Mouse (Mus musculus) kidney, postnatal 4 days (tissue): Measurements from ENCODE around the gene Slc31a1.
A peak's percentile ranks its signal among the peaks of the same experiment; 100 is the strongest.

ENCODE experiments used
- DNase-seq, 2 experiments: peaks; one replicate each; pipeline ENCODE4 v3.0.0; 2021; ENCODE audit warnings: mixed read lengths in 2 of 2

The Slc31a1 gene

DNA sequence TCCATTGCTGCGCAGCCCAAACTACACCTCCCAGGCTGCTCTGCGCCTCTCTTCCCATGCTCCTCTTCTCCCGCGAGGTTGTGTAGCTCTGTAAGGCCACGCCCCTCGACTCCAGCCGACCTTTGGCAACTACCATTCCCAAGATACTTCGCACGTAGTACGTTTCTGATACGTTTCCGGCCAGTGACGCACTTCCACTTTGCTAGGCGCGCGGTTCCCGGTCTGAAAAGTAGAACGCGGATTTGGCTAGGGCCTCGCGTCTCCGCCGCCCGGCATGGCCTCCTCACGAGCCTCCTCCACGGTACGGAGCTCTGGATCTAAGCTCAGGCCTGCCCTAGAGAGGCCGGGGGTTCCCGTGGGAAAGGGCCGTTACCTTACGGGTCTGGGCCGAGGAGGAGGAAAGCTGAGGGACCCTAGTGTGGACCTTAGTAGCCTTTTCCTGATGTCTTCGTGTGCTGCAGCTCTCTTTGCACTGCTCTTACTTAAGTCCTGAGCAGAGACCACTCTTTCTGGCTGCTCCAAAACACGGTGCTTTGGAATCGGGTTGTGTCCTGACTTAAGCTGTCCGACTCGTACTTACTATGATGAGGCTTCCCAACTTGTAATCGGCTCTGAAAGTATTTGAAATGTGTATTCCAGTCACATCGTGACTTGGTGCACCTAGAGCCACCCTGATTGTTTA is 48.2 kb downstream of the Slc31a1 start, which contains the start of the genes Cdc26 and Prpf4:
Gene Cdc26 (minus strand): TSS at position 42 of the 682 bp plus-strand sequence.
Gene Prpf4 (plus strand): TSS at position 197 of the 682 bp plus-strand sequence.
- DNase-seq: peak; percentile 99

DNA sequence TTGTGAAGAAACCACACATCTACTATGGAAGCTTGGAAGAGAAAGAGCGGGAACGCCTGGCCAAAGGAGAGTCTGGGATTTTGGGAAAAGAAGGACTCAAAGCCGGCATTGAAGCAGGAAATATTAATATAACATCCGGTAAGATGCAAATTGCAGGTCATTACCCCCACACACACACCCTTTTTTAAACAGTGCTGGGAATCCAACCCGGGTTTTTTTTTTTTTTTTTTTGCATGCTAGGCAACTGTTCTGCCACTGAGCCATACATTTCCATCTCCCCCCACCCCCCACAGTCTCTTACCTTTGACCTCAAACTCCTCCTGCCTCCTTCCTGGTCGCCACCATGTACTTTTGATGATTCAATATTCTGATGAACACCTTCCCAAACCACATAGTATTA is 49.1 kb downstream of the Slc31a1 start:
- no peak for DNase-seq

DNA sequence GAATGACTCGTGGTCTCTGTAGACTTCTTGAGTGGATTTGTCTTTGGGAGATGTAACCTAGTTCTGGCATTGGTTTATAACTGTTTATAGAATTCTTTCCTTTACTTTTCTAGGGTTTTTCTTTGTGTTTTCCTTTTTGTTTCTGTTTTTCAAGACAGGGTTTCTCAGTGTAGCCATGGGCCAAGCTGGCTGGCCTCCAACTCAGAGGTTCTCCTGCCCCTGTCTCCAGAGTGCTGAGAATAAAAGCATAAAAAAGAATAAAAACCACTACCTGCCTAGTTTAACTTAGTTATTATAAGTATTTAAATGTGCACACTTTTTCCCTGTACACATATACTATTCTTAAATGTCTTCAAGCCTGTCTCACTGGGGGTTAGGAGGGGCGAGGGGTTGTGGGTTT is 49.8 kb downstream of the Slc31a1 start:
- DNase-seq: no peak

DNA sequence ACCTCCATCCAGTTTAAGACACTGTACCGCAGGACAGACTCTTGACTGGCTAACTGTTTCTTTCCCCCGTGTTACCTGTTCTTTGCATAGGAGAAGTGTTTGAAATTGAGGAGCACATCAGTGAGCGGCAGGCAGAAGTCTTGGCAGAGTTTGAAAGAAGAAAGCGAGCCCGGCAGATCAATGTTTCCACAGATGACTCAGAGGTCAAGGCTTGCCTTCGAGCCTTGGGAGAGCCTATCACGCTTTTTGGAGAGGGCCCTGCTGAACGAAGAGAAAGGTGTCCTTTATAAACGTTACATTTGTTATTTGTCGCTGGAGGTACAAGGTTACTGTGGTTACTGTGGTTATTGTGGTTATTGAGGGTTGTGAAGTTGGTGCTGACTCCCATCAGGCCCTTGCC is 51.1 kb downstream of the Slc31a1 start:
- DNase-seq: no peak

DNA sequence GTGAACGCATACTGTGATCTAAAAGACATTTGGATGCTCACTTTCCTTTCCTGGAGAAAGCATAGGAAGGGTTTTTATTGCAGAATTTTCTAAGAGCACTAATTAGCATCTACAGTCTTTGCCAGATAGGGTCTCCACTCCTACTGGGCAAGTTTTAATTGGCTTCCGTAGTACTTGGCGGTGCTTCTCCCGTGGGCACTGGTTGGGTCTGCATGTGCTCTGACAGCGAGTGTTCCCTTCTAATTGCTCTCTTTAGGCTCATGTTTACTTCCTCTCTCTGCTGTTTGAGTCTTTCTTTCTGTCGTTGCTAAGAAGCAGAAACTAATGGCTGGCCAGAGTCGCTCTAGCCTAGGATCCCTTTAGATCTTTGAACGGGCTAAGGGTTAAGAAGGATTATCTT is 57.9 kb downstream of the Slc31a1 start:
- no peak for DNase-seq

DNA sequence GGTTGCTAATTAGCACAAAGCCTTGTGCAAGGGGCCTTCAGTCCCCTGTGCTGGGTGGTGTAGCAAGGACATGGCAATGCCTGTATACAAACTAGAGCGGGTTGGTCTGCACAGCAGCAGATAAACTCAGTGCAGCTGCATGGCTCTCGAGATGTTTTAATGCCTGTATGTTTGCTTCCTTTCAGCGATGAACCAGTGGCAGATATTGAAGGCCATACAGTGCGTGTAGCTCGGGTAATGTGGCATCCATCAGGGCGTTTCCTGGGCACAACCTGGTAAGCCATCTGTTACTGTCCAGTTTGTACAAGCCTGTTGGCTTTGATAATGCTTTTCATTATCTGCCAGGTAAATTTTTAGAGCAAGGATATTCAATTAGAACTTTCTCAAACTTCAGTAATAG is 58.6 kb downstream of the Slc31a1 start:
- no peak for DNase-seq

DNA sequence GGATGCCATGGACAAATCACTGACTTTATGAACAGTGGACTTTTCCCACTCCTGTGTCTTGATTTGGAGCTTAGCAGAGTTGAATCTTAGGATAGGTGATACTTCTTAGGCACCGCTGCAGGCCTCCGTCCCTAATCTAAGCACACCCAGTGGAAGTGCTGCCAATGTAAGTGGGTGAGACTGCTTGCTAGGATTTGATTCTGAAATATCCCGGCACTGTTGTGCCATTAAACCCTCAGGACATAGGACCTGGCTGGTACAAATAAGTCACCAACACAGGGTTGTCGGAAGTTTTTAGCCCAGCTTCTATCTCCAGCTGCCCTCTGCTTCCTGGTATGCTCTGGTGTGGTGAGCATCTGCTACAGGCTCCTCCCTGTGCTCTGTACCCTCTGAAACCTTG is 65.4 kb downstream of the Slc31a1 start:
- no peak for DNase-seq

DNA sequence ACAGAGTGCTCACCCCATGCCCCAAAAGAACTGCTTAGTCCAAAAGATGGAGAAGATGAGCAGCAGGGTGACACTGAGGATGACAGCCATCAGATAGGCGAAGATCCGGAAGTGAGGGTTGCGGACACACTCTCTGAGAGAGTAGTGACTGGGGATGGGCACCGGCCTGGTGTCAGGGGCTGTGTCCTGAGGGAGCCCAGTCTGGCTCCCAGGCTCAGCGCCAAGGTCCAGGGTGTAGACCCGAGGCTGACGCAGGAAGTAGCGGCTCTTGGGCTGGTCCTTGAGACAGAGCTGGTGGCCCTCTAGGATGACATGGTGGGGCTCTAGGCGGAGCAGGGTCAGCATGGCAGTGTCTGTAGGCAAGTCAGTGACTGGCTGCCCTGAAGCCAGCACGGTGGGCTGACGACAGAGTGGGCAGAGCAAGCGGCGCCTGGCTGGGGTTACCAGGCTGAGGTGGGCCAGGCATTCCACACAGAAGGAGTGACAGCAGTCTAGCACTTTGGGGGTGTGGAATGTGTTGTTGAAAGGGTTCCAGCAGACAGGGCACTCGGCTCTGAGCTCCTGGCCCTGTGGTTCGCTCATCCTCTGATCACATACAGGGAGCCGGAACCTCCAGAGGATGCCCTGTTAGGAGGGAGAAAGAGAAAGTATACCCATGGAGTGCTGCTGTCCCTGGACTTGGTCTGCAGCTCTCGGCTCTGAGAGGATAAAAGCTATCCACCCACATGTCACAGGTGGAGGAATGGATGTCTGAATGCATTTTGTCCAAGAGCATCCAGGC is 67.6 kb downstream of the Slc31a1 start:
- DNase-seq: no peak

DNA sequence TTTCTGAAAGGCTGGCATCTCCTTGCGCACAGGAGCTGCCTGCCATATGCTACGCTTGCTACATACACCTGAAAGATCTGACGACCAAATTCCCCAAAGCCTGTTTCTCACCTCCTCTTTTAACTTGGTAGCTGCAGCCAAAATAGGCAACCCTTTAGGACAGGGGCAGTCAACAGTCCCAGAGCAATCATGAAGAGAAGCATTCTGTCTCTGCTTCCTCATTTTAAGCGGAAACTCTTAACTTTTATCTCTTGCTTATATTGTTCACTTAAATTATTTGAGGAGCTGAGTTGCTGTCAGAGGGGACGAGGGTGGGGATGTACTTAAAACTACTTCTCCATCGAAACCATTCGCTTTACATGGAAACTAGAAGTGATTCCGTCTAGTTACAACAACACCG is 69.1 kb downstream of the Slc31a1 start:
- DNase-seq: no peak

DNA sequence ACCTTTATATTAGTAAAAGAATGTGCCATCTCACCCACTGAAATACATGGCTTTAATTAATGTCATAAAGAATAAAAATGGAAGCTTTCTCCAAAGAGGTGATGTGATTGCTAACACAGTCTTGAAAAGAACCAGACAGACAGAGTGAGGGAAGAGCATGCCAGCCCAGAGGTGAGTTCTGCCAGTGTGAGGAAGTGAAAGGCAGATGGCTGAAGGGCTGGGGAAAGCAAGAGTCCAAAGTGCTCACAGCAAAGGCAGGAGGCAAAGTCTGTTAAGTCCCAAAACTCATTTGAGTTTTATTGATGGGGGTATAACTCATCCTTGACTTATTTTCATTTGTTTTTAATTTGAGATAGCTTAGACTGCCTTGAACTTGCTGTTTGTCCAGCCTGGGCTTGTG is 70.2 kb downstream of the Slc31a1 start:
- no peak for DNase-seq

DNA sequence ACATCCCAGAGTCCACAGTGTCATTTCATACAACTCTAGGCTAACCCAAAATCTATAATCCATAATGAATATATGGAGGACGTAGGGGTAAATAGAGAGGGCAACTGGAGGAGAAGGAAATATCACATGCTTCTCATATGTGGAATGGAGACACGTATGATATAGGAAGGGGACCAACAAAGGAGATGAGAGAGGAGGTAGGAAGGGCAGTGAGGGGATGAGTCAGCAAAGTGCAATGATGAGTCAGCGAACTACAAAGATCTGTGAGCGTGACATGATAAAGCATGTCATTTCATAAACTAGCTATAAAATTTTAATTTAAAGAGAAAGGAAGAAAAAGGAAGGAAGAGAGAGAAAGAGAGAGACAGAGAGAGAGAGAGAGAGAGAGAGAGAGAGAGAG is 71.0 kb downstream of the Slc31a1 start:
- no peak for DNase-seq

DNA sequence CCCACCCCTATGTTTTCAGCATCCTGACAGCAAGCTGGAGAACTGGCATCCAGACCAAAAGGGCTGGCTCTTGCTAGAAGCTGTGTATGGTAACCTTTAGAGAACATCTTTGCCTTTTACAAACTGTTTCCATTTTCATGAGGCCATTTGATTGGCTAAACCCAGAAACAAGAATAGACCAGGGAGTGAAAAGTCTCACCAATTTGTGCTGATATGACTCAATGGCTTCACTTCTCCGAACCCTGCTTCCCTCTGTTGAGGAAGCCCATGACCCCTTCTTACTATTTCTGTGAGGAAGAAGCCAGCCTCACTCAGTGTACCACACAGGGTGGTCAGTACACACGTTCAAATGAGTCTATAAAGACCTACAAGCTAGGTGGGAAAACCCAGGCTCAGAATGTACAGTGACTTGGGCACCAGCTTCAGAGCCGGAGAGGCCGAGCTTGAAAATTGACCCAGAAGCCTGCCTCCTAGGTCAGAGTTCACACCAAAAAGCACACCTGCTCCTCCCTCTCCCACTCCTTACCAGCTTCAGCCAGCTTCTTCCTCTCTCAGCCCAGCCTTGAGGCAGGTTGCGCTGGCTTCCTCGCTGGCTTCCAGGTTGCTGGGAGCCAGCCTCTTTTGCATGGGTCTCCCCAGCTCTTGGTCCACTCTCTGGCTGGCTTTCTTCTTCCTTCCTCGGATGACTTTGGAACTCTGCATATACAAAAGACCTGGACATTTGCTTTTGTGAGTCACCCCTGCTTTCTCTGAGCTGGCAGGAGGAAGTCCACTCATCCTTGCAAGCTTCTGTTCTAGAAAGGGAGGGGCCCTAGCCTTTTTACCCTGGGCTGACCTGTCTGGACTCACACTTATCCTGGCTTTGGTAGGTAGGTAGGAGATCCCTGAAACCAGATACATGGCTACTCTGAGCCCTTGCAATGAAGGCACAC is 73.7 kb downstream of the Slc31a1 start:
- DNase-seq: peak in 1 of 2 experiments; percentile 27

DNA sequence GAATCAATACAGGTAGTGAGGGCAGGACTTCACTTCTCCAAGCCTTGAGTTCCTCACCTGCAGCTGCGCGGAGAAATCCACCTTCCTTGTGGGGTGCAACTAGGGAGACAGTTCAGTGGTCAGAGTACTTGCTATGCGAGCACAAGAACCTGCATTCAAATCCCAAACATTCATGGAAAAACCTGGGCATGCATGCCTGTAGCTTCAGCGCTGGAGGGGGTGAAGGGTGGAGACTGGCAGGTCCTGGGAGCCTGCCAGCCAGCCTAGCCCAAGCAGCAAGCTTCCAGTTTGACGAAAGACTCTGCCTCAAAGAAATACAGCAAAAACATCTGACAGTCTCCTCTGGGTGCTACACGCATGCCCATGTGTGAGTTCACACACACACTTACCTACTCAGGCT is 74.6 kb downstream of the Slc31a1 start, which contains the start of gene Rnf183:
Gene Rnf183 (minus strand): TSS at position 172 of the 400 bp plus-strand sequence.
- peak; percentile 18 to 36 for DNase-seq

DNA sequence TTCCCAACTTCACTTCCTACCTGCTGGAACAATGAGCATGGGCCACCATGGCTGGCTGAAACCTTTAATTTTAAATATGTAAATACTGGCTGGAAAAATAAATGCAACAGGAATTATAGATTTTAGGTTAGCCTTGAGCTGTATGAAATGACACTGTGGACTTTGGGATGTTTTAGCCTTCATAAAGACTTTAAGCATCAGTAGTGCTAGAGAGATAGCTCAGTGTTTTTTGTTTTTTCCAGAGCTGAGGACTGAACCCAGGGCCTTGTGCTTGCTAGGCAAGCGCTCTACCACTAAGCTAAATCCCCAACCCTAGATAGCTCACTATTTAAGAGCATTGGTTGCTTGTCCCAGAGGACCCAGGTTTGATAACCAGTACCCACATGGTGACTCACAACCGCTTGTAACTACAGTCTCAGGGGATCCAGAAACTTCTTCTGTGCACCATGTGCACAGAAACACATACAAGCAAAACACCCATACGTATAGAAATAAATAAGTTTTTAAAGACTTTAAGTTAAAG is 76.8 kb downstream of the Slc31a1 start:
- no peak for DNase-seq

DNA sequence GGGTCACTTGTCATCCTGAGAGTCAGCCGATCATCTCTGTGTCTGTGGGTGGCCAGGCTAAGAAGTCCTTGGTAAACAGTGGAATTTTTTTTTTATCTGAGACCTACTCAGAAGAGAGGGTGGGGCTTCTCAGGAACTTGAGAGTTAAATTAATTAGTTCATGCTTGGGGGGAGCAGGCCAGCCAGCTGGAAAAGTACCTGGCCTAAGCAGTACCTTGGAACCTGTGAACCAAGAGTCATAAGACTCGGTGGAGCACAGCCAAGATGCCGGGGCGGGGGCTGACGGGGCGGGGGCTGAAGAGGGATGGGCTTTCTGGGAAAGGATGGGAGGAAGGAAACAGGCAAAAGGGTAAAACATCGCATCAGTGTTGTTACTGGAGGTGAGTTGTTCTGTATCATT is 77.3 kb downstream of the Slc31a1 start:
- peak; percentile 54 to 70 for DNase-seq

DNA sequence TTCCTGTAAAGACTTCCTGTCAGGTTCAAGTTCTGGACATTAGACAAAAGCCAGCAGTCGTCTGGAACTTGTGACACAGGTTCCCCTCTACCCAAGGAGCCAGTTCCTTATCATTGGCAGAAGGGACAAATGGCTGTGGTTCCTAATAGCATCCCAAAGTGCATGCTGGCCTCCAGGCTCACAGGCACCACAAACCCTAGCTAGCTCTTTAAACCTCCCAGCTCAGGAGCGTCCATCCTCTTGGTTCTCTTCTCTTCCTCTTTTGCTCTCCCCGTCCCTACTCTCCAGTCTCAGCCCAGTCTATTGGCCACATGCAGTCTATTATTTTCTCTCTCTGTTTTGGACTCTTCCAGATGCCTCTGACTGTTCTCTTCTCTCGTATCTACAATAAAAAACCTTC is 79.3 kb downstream of the Slc31a1 start:
- no peak for DNase-seq

DNA sequence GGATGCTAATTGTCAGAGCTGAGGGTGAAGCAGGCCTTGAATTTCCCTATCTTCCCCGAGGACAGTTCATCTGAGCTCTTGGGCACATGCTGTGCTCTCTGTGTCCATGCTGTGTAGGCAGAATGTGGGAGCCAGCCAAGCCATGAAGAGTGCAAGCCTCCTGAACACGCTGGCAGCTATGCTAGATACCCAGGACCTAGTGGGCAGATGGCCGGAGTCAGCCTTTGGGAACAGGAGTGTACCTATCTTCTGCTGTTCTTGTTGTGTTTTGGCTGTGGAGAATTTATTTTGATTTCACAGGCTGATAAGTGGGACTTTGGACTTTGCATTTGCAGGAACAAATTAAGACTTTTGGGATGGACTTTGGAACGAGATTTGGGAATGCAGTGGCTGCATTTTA is 80.0 kb downstream of the Slc31a1 start:
- DNase-seq: no peak

DNA sequence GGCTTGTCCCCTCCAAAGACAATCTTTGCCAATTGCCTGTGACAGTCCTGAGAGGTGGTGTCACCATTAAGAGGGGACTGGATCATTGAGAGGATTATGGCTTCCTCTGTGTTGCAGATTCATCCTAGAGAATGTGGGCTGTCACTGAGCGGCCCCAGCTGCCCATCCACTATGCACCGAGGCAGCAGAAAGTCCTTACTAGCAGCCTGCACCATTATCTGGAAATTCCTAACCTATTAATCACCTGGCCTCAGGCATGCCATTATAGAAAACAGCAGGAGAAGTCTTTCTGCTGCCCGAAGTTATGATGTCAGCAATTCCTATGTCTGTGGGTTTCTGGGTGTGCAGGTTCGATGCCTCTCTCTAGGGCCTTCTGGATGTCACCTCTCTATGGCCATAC is 80.5 kb downstream of the Slc31a1 start:
- DNase-seq: no peak
